Mouse (Mus musculus): Measurements from ENCODE around the gene Psma3. TPM values are rescaled to one million over a fixed set of nuclear protein-coding genes. Genes with fewer than 3 reads are reported as not detected.

Gene Psma3
- polyA plus RNA-seq, 1 experiment from 2014 or later, result 489 TPM

Other genes starting within 250 kb of the Psma3 start
- gene Frmd6, start 149.1 kb upstream of the Psma3 start, polyA plus RNA-seq (2015; fragmentation: Nextera tagmentation; extraction: Ambion mirVana), result 8.1 and 8.3 TPM in 2 replicates
- 180 and 188 TPM in 2 replicates for gene Actr10, start 36.8 kb upstream of the Psma3 start, polyA plus RNA-seq (2015; fragmentation: Nextera tagmentation; extraction: Ambion mirVana)
- 49.1 and 49.4 TPM in 2 replicates for gene Arid4a, start 41.4 kb downstream of the Psma3 start, polyA plus RNA-seq (2015; fragmentation: Nextera tagmentation; extraction: Ambion mirVana)
- 0.36 TPM in 1 of 2 replicates, not detected in the other for gene Tomm20l, start 136.8 kb downstream of the Psma3 start, polyA plus RNA-seq (2015; fragmentation: Nextera tagmentation; extraction: Ambion mirVana)
- gene Timm9, start 162.1 kb downstream of the Psma3 start, polyA plus RNA-seq (2015; fragmentation: Nextera tagmentation; extraction: Ambion mirVana), result 106 and 107 TPM in 2 replicates
- 11.1 and 12.3 TPM in 2 replicates for gene 2700049A03Rik, start 162.2 kb downstream of the Psma3 start, polyA plus RNA-seq (2015; fragmentation: Nextera tagmentation; extraction: Ambion mirVana)